Mouse (Mus musculus) stomach, postnatal 0 days (tissue): ENCODE data around the gene Palld. TPM values are rescaled to one million over a fixed set of nuclear protein-coding genes. Genes with fewer than 3 reads are reported as not detected.

Source experiments
- ATAC-seq: fragments of 200-750 bp; cut with Nextera tagmentation; 2 replicates; pipeline ENCODE4 v1.8.0; 2017; ENCODE audit not compliant: low FRiP score, low TSS enrichment
- DNase-seq: peaks from one replicate; pipeline ENCODE4 v3.0.0-alpha.2; 2016; ENCODE audit warnings: low spot score
- H3K27ac ChIP-seq: fragments of 300-500 bp; sonication (generic); replicated peaks from 2 replicates; pipeline ENCODE4 v1.5.1; 2014; ENCODE audit warnings: mild to moderate bottlenecking, control low read depth
- H3K27me3 ChIP-seq: fragments of 300-500 bp; sonication (generic); 2 replicates; pipeline ENCODE4 v1.6.1; 2014; ENCODE audit warnings: low read length; ENCODE audit not compliant: control insufficient read depth, insufficient read depth
- H3K36me3 ChIP-seq: fragments of 300-500 bp; sonication (generic); 2 replicates; pipeline ENCODE4 v1.6.1; 2014; ENCODE audit warnings: low read length, mixed read lengths; ENCODE audit not compliant: control insufficient read depth, insufficient read depth
- H3K4me1 ChIP-seq: fragments of 300-500 bp; sonication (generic); replicated peaks from 2 replicates; pipeline ENCODE4 v1.6.1; 2014; ENCODE audit warnings: antibody characterized with exemption; ENCODE audit not compliant: control insufficient read depth, insufficient read depth
- H3K4me2 ChIP-seq: fragments of 300-500 bp; sonication (generic); replicated peaks from 2 replicates; pipeline ENCODE4 v1.6.1; 2014; ENCODE audit warnings: low read depth, mild to moderate bottlenecking, control low read depth, moderate library complexity
- H3K4me3 ChIP-seq: fragments of 300-500 bp; sonication (generic); 2 replicates; pipeline ENCODE4 v1.5.1; 2014; ENCODE audit warnings: low read depth, low read length, control low read depth
- H3K9ac ChIP-seq: fragments of 300-500 bp; sonication (generic); 2 replicates; pipeline ENCODE4 v1.6.1; 2014; ENCODE audit warnings: mild to moderate bottlenecking, low read length, control low read depth, mixed read lengths
- H3K9me3 ChIP-seq: fragments of 300-500 bp; sonication (generic); 2 replicates; pipeline ENCODE4 v1.6.1; 2016; ENCODE audit warnings: low read length; ENCODE audit not compliant: control insufficient read depth
- CTCF ChIP-seq: IDR thresholded peaks from 2 replicates; pipeline ENCODE4 v1.5.1; 2016; ENCODE audit warnings: antibody characterized with exemption, low read depth, mild to moderate bottlenecking, moderate library complexity
- EP300 ChIP-seq: optimal IDR thresholded peaks from 2 replicates; pipeline ENCODE3; 2016; ENCODE audit warnings: antibody characterized with exemption
- WGBS: fragments of 180-500 bp; shearing (Covaris S2); extraction: QIAGEN DNeasy Blood & Tissue Kit; methylation state at CpG from one replicate; pipeline ENCODE4 v1.1.7; 2014; 5-methylcytosine and 5-hydroxymethylcytosine counted together
- polyA plus RNA-seq: library from polyadenylated mRNA; unstranded; fragments of >200 nt; fragmentation: Nextera tagmentation; extraction: Ambion mirVana; gene quantifications from 2 replicates; pipeline ENCODE4 v1.2.1, GENCODE M21; 2015

The Palld gene
- polyA plus RNA-seq, 1 experiment from 2014 or later: 71.0 TPM

DNA sequence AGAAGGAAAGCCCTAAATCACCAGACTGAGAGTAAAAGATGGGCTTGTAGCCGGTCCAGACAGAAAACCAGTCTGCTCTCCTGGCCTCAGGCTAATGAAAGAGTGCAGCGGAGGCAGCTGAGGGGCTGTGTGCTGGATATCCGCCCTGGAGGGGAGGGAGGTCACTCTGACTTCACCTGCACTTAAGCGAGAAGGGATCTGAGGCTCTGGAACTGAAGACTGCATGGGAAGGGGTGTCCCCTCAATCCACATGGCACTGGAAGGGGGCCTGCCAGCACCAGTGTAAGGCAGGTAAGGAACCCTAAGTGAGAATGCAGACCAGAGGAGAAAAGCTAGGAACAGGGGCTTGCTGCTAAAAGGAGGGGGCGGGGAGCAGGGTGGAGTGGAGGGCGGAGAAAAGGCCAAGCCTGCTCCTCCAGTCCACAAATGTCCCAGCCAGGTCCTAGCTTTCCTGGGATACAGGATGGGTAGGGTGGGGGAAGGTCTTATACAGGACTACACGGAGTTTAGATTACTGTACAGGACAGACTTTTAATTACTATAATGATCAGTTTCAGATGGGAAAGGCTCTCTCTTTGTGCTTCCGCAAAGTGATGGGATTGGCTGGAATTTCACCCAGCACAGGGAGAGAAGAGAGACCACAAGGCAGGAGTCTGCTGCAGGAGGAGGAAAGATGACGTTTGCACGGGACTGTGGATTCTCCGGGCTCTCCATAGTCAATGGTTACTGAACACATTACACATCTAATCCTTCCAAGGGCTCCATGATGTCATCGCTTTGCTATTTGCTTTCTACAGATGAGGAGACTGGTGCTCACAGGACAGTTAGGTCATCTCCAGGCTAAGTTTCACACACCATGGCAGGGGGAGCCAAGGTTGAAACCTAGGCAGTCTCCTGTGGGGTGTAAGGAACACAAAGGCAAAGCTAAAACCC lies 278.7 kb downstream of the Palld start:
- Histone ChIP-seq H3K9ac (no peak overlapping the region), H3K36me3 (no peaks in the 10 kb centered on the region), H3K27me3 (no peaks in the 10 kb centered on the region), H3K4me3 (no peak overlapping the region), H3K4me1 (peaks cover 2% of the 10 kb centered on the region; the same call in 1 of the 2 replicates), H3K4me2 (no peak overlapping the region), H3K9me3 (no peaks in the 10 kb centered on the region), H3K27ac (no peak overlapping the region)
- TF ChIP-seq EP300 (no peak), CTCF (no peak)
- WGBS: 46% methylated on average over 11 of the region's 12 CpGs
- peak; percentile 64 for ATAC-seq
- DNase-seq: no peak

DNA sequence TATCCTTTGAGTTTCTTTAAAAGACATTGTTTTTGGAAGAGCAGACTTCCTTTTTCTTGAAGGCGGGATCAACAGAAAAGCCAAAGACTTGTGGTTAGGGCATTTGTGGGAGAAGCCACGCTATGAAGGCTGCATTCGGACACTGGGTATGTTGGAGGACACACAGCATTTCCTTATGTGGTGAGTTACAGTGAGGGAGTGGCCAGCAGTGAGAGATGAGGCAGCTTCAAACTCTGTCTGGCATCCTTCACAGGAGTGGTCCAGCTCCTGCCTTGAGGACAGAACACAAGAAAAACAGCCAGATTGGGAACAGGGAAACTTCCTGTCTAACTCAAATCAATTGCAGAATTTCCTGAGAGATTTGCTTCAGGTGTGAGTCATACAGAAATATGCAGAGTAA lies 281.2 kb downstream of the Palld start:
- H3K27ac ChIP-seq: no peak overlapping the region
- no peak overlapping the region for H3K9ac ChIP-seq
- no peak overlapping the region for H3K4me2 ChIP-seq
- peaks cover 2% of the 10 kb centered on the region; the same call in 1 of the 2 replicates for H3K4me1 ChIP-seq
- ATAC-seq (no peak), DNase-seq (no peak)
- H3K9me3 ChIP-seq: no peaks in the 10 kb centered on the region
- H3K4me3 ChIP-seq: no peak overlapping the region
- TF ChIP-seq EP300 (no peak), CTCF (no peak)
- no peaks in the 10 kb centered on the region for H3K27me3 ChIP-seq
- 64% methylated on average over 3 of the region's 3 CpGs for WGBS
- no peaks in the 10 kb centered on the region for H3K36me3 ChIP-seq

DNA sequence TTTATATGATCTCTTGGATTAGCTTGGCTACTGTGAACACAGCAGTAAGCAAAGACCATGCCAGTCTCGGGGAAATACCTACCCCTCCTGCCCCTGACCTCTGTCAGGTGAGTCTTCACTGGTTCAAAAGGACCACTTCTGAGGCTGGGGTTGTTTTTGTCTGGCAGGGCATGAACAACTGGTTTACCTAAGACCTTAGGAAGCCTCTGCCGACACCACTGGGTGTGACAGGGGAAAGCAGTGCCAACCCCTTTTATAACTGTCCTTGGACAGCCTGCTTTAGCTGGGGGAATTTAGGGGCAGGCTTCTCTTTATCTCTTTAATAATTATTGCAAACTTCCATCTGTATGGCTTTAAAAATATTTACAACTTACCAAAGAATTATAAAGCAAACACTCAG lies 284.8 kb downstream of the Palld start:
- WGBS: 64% methylated on average over 2 of the region's 2 CpGs
- H3K4me2 ChIP-seq: no peak overlapping the region
- ATAC-seq: no peak

DNA sequence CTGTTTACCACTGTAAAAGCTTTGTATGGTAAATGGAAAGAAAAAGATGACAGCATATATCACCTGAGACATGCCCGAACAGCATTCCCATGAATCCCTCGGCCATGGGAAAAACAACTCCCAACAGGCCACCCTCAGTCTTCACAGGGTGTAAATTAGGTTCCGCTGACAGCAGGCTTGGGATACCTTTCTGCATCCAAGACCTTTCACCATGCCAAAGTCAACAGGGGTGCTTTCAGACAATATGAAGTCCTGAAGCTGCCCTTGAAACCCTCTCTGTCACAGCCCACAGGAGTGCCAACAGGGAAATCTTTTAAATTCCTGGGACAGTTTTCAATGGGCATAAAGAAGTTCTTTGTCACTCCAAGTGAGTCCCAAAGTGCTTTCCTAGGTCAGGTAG lies 285.4 kb downstream of the Palld start:
- Histone ChIP-seq H3K9ac (no peak overlapping the region), H3K27me3 (no peaks in the 10 kb centered on the region), H3K36me3 (no peaks in the 10 kb centered on the region), H3K9me3 (no peaks in the 10 kb centered on the region), H3K4me1 (no peaks in the 10 kb centered on the region), H3K4me3 (no peak overlapping the region), H3K27ac (no peak overlapping the region), H3K4me2 (no peak overlapping the region)
- DNase-seq: no peak
- TF ChIP-seq CTCF: no peak
- no peak for TF ChIP-seq EP300
- WGBS: 83% methylated on average over 3 of the region's 3 CpGs
- no peak for ATAC-seq

More for the DNA sequence above, 284.8 kb downstream of the Palld start:
- Histone ChIP-seq H3K4me1 (no peaks in the 10 kb centered on the region), H3K9ac (no peak overlapping the region), H3K27ac (no peak overlapping the region), H3K36me3 (no peaks in the 10 kb centered on the region), H3K9me3 (no peaks in the 10 kb centered on the region), H3K4me3 (no peak overlapping the region), H3K27me3 (no peaks in the 10 kb centered on the region)
- no peak for TF ChIP-seq CTCF
- TF ChIP-seq EP300: no peak
- DNase-seq: no peak

DNA sequence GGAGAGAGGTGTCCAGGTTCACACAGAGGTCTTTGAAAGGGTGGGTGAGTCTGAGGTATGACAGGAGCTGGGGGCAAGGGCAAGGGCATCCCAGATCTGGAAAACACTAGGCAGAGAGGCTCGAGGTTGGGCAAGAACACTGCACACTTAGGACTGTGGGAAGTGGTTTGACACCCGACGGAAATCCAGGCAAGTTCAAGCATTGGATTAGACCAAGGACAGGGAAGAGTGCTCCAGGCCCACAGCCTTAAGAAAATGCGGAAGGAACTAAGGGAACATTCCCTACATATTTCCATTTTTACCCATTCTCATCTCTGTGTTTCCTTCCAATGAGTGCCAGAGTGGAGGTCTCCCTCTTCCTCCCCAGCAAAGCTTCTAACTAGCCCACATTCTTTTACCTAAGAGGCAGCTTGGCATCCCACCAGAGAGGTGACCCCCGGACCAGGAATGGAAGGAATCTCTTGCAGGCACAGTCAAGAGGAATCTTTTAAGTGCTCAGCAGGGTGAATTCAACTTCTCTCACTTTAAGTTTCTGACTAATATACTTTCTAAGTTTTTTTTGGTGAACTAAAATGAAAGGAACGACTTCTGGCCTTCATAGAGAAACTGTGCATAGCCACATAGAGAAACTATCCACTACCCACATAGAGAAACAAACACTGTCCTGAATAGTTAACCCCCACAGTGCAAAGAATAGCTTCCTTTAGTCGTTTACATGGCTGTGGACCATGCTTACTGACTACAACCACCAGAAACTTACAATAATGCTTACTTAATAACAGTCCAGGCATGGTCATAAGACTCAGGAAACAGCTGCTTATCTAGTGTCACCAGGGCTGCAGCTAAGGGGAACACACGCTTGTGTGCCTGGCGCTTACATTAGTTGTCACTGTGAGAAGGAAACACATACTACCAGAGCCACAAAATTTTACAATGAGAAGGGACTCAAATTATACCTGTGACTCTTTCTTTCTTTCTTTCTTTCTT lies 286.5 kb downstream of the Palld start:
- no peak for TF ChIP-seq EP300
- no peak for TF ChIP-seq CTCF
- H3K9me3 ChIP-seq: no peaks in the 10 kb centered on the region
- H3K4me1 ChIP-seq: no peaks in the 10 kb centered on the region; the same call in 1 of the 2 replicates
- no peak for DNase-seq
- no peak overlapping the region for H3K9ac ChIP-seq
- no peak overlapping the region for H3K4me3 ChIP-seq
- 0 out of 2 replicates have a peak, but pooled peaks have one; percentile 42 for ATAC-seq
- 66% methylated on average over 9 of the region's 9 CpGs for WGBS
- H3K4me2 ChIP-seq: no peak overlapping the region
- no peak overlapping the region for H3K27ac ChIP-seq
- H3K36me3 ChIP-seq: no peaks in the 10 kb centered on the region
- no peaks in the 10 kb centered on the region for H3K27me3 ChIP-seq
